Mouse (Mus musculus): ENCODE results near the gene Ccdc87. TPM values are rescaled to one million over a fixed set of nuclear protein-coding genes. Genes with fewer than 3 reads are reported as not detected.
A peak's percentile ranks its signal among the peaks of the same experiment; 100 is the strongest.
"Not testable (repeated sequence)": the region's sequence is repeated elsewhere in the genome, so short reads cannot be mapped to it uniquely, and the experiment has no call there.

Gene Ccdc87
- polyA plus RNA-seq, 1 experiment from 2014 or later: not detected

DNA sequence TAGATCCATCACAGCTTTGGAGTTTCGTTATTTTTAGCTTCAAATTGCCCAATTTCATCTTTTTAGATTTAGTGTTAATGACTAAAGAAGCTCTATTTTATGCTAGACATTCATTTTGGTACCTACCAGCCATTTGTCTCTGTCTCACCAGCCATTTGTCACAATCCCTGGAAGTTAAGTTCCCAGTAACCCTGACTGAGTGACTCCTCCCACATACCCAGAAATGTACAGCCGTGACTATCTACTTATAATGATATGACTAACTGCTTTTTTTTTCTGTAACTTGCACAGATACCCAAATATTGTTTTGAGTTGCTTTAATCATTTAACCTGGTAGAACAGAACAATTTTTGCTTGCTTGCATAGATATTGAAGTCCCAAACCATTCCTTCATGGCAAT is 6.7 kb downstream of the Ccdc87 start:
- Histone ChIP-seq H3K4me3 (no peak overlapping the region), H3K9me3 (no peaks in the 10 kb centered on the region), H3K27me3 (ENCODE audit: insufficient read depth, poor library complexity, severe bottlenecking) (peaks cover 22% of the 10 kb centered on the region), H3K27ac (no peak overlapping the region), H3K36me3 (no peaks in the 10 kb centered on the region), H3K4me1 (no peaks in the 10 kb centered on the region)
- DNase-seq (ENCODE audit: low spot score): no peak
- WGBS: 51% methylated on average over 2 of the region's 2 CpGs

DNA sequence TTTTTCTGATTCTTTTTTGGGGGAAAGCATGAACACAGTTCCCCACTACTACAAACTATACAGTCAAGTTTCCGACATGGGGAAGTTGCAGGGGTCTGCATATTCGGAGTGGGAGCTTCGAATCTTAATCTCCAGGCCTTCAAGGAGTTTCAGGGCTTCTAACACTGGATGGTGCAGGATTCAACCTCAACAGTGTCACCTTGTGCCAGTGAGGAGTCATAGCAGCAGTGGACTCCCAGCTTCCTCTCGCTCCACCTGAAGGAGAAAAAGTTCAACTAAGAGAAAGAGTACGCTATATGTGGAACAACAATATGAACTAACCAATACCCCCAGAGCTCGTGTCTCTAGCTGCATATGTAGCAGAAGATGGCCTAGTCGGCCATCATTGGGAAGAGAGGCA is 8.3 kb downstream of the Ccdc87 start:
- no peaks in the 10 kb centered on the region for H3K36me3 ChIP-seq
- H3K27ac ChIP-seq: no peak overlapping the region
- 26% methylated on average over 7 of the region's 7 CpGs for WGBS
- peaks cover 13% of the 10 kb centered on the region; the same call in 1 of the 2 replicates for H3K27me3 ChIP-seq (ENCODE audit: insufficient read depth, poor library complexity, severe bottlenecking)
- no peaks in the 10 kb centered on the region for H3K4me1 ChIP-seq
- no peaks in the 10 kb centered on the region for H3K9me3 ChIP-seq
- DNase-seq (ENCODE audit: low spot score): no peak
- H3K4me3 ChIP-seq: no peak overlapping the region

DNA sequence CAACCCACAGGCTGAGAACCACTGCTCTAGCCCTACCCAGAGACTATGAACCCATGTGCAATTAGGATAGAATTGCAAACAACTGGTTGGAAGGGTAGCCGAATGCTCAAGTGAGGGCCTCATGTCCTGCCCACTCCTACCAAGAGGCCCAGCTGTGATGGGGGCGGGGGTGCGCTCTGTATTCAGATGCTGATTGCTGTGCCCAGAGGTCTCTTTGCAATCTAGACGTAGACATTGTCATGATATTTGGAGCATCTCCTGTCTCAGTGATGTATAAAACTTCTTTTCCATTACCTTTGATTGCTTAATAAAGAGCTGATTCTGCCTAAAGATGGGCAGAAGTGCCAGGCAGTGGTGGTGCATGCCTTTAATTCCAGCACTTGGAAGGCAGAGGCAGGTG is 10.6 kb downstream of the Ccdc87 start:
- Histone ChIP-seq H3K4me1 (peaks cover 5% of the 10 kb centered on the region), H3K9me3 (no peaks in the 10 kb centered on the region), H3K4me3 (no peak overlapping the region), H3K27ac (no peak overlapping the region), H3K36me3 (no peaks in the 10 kb centered on the region), H3K27me3 (ENCODE audit: insufficient read depth, poor library complexity, severe bottlenecking) (peaks cover 12% of the 10 kb centered on the region; the same call in 1 of the 2 replicates)
- 49% methylated on average over 4 of the region's 4 CpGs for WGBS
- DNase-seq (ENCODE audit: low spot score): no peak

DNA sequence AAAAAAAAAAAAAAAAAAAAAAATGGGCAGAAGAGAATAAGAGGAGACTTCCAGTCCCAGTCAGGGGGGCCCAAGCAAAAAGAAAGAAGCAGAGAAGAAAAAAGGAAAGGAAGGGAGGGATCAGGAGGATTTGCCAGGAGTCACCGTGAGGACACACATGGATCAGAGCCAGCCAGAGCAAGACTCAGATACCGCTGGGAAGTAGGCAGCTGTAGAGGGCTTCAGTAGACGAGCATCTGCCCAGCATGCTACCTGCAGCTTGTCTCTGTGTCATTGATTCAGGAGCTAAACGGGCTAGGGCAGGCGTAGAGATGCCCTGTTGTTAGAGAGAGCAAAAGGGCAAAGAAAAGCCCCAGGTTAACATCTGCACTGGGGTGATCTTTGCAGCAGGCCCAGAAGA is 11.1 kb downstream of the Ccdc87 start:
- Histone ChIP-seq H3K27ac (no peak overlapping the region), H3K4me3 (no peak overlapping the region), H3K27me3 (ENCODE audit: insufficient read depth, poor library complexity, severe bottlenecking) (peaks cover 12% of the 10 kb centered on the region; the same call in 1 of the 2 replicates), H3K36me3 (no peaks in the 10 kb centered on the region), H3K4me1 (peaks cover 9% of the 10 kb centered on the region), H3K9me3 (no peaks in the 10 kb centered on the region)
- DNase-seq (ENCODE audit: low spot score): no peak
- WGBS: 41% methylated on average over 5 of the region's 5 CpGs

DNA sequence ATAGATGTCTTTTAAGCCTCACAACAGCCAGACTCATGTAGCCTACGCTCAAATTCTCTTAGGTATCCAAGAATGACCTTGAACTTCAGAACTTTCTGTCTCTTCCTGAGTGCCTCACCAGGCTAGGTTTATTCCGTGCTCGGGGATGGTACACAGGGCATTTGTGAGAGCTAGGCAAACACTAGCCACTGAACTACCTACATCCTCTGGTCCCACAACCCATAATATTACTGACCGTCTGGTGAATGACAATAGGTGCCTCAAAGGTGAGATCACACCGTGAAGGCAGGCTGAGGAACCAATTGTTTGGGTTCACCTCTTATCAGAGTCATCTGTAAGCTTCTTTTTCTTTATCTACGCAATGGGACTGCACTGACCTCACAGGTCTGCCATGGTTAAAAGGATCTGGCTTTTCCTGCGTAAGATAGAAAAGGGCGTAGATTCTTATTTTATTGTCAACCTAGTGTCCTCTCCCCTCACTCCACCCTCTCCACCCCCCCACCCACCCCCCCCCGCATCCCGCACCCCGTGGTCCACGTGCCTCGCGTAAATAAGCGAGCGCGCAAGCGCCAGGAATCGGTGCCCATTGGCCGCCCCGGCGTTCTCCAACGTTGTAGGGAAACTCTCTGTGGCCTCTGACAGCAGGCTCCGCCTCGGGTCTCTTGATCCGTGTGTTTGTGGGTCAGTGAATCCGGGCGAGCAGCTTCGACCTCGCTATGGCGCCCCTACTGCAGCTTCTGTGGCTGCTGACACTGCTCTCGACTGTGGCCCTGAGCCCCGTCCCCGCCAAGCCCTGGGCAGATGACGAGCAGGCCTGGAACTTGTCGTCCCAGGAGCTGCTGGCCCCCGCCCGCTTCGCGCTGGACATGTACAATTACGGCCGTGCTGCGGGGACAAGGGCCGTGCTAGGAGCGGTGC is 15.6 kb downstream of the Ccdc87 start, which contains the start of gene Ctsf:
Ctsf (plus strand) TSS at position 579 of the 918 bp plus-strand sequence.
- 3% methylated on average over 45 of the region's 45 CpGs for WGBS
- peaks cover 32% of the 10 kb centered on the region for H3K27me3 ChIP-seq (ENCODE audit: insufficient read depth, poor library complexity, severe bottlenecking)
- peak within 1 kb of the TSS; percentile 71 for H3K4me3 ChIP-seq
- H3K9me3 ChIP-seq: no peaks in the 10 kb centered on the region
- H3K27ac ChIP-seq: peak within 1 kb of the TSS; percentile 82
- H3K4me1 ChIP-seq: peaks cover 16% of the 10 kb centered on the region
- DNase-seq (ENCODE audit: low spot score): peak; percentile 90
- no peaks in the 10 kb centered on the region for H3K36me3 ChIP-seq

DNA sequence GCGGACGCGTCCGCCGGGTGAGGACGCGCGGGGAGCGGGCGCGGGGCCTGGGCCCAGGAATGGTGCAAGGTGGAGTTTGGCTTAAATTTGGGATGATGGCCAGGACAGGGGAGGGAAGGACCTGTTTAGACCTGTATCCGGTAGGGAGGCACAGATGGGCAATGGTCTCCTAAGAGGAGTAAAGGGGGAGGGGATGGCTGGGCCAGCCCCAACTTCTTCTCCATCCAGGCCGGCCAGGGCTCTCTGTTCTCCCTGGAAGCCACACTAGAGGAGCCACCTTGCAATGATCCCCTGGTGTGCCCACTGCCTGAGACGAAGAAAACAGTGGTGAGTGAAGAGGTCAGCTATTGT is 16.3 kb downstream of the Ccdc87 start:
- Histone ChIP-seq H3K36me3 (no peaks in the 10 kb centered on the region), H3K4me1 (peaks cover 16% of the 10 kb centered on the region), H3K27me3 (ENCODE audit: insufficient read depth, poor library complexity, severe bottlenecking) (peaks cover 30% of the 10 kb centered on the region), H3K4me3 (peak overlapping the region; percentile 71), H3K27ac (peak overlapping the region; percentile 82), H3K9me3 (no peaks in the 10 kb centered on the region)
- WGBS: 2% methylated on average over 14 of the region's 14 CpGs
- no peak for DNase-seq (ENCODE audit: low spot score)

DNA sequence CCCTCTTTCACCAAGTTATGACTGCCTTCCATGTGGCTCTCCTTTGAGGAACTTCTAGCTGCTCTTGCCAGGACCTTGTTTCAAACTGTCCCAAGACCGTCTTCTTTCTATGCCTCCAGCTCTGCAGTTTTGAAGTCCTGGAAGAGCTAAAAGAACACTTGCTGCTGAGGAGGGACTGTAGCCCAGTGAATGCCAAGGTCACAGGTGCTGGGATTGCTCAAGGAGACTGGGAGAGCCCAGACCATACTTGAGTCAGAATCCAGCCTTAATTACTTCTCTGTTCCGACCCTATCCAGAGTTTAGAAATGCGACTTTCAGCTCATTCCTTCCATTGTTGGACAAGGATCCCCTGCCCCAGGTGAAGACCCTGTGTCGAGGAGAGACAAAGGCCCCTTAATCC is 16.8 kb downstream of the Ccdc87 start:
- DNase-seq (ENCODE audit: low spot score): no peak
- 74% methylated on average over 4 of the region's 4 CpGs for WGBS
- Histone ChIP-seq H3K9me3 (no peaks in the 10 kb centered on the region), H3K4me1 (peaks cover 16% of the 10 kb centered on the region), H3K36me3 (no peaks in the 10 kb centered on the region; the same call in 1 of the 2 replicates), H3K27ac (no peak overlapping the region), H3K4me3 (peak overlapping the region; percentile 71), H3K27me3 (ENCODE audit: insufficient read depth, poor library complexity, severe bottlenecking) (peaks cover 24% of the 10 kb centered on the region)

DNA sequence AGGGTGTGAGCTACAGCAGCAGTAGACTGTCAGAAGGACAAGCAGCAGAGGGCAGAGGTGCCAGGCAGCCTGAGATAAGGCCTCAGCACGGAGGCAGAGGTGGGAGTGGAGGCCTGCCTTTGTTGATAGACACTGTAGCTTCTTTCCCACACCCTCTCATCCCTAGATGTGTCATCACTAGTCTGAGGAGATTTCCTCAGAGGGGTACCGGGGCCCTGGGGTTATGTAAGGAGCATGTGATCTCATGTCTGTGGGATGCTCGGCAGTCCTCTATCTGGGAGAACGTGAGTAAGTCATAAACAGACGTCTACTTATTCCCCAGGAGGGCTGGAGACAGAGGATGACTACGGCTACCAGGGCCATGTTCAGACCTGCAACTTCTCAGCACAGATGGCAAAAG is 19.9 kb downstream of the Ccdc87 start:
- peaks cover 27% of the 10 kb centered on the region for H3K27me3 ChIP-seq (ENCODE audit: insufficient read depth, poor library complexity, severe bottlenecking)
- H3K27ac ChIP-seq: no peak overlapping the region
- H3K4me1 ChIP-seq: peaks cover 16% of the 10 kb centered on the region
- H3K4me3 ChIP-seq: no peak overlapping the region
- H3K36me3 ChIP-seq: peaks cover 12% of the 10 kb centered on the region
- WGBS: 52% methylated on average over 6 of the region's 6 CpGs
- no peaks in the 10 kb centered on the region for H3K9me3 ChIP-seq
- peak; percentile 83 for DNase-seq (ENCODE audit: low spot score)

DNA sequence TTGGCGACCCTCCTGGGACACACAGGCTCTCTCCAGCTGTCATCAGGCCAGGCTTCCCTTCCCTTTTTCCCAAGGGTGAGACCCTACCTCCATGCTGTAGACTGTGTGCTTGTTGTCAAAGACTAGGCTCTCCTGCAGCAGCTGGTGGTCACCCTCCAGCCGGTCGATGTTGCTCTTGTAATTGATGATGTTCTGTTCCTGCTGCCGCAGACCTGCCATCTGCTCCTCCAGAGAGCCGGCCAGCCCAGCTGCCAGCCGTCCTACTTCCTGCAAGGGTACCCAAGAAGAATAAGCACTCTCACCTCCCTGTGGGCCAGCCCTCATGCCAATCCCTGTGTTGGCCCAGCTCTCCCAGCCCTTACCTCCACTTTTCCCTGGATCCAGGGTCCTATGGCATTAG is 23.9 kb downstream of the Ccdc87 start:
- no peak for DNase-seq (ENCODE audit: low spot score)
- Histone ChIP-seq H3K4me3 (no peak overlapping the region), H3K4me1 (peaks cover 10% of the 10 kb centered on the region; the same call in 1 of the 2 replicates), H3K36me3 (peaks cover 12% of the 10 kb centered on the region), H3K9me3 (no peaks in the 10 kb centered on the region), H3K27me3 (ENCODE audit: insufficient read depth, poor library complexity, severe bottlenecking) (peaks cover 38% of the 10 kb centered on the region), H3K27ac (no peak overlapping the region)
- 84% methylated on average over 6 of the region's 6 CpGs for WGBS

DNA sequence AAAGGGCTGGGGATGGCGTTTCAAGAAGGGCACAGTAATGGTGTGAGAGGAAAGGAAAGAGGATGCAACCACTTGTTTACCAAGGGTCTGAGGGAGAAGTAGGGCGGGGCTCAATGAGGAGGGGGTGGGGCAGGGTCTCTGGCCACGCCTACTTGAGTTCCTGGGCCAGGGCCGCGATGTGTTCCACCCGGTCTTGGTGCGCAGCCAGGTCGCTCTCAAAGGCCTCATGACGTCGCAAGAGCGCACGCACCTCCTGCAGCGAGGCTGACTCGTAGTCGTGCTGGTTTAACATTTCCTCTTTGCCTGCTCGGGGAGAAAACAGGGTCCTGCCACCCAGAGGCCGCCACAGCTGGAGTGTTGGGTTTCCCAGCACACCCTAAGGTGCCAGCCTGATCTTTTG is 26.0 kb downstream of the Ccdc87 start:
- peak overlapping the region; percentile 39 for H3K4me3 ChIP-seq
- peaks cover 46% of the 10 kb centered on the region for H3K27me3 ChIP-seq (ENCODE audit: insufficient read depth, poor library complexity, severe bottlenecking)
- H3K9me3 ChIP-seq: no peaks in the 10 kb centered on the region
- DNase-seq (ENCODE audit: low spot score): no peak
- WGBS: 4% methylated on average over 17 of the region's 17 CpGs
- peaks cover 12% of the 10 kb centered on the region for H3K36me3 ChIP-seq
- no peak overlapping the region for H3K27ac ChIP-seq
- H3K4me1 ChIP-seq: peaks cover 3% of the 10 kb centered on the region; the same call in 1 of the 2 replicates

DNA sequence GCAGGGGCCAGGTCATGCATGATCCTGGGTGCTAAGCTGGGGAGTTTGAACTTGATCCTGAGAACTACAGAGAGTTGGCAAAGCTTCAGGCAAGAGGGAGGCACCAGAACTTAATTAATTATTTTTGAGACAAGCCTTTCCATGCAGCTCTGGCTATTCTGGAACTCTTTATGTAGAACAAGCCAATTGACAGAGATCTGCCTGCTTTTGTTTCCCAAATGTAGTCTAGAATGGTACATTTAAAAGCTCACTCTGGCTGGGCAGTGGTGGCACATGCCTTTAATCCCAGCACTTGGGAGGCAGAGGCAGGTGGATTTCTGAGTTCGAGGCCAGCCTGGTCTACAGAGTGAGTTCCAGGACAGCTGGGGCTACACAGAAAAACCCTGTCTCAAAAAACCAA is 35.4 kb downstream of the Ccdc87 start:
- H3K27ac ChIP-seq: not testable (repeated sequence)

DNA sequence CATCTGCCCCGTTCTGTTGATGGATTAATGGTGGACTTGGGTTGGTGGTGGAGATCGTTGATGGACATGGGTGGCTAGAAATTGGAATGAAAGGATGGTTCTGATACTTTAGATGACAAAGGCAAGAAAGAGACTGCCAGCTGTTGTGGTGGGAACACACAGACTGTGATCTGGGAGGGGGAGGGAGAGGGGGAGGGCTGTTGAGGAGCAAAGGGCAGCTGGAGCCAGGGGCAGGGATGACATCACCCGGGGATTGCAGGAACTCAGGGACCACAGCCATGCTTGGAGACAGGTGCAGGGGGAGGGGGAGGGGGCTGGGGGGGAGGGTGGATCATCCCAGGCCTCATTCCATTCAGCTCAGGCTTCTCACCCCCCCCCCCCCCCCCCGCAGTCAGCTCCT is 37.1 kb downstream of the Ccdc87 start:
- no peaks in the 10 kb centered on the region for H3K9me3 ChIP-seq
- H3K4me1 ChIP-seq: peaks cover 27% of the 10 kb centered on the region
- 87% methylated on average over 2 of the region's 4 CpGs for WGBS

More for the DNA sequence above, 35.4 kb downstream of the Ccdc87 start:
- Histone ChIP-seq H3K4me1 (peaks cover 25% of the 10 kb centered on the region), H3K27me3 (ENCODE audit: insufficient read depth, poor library complexity, severe bottlenecking) (peaks cover 11% of the 10 kb centered on the region)
- H3K4me3 ChIP-seq; H3K36me3 ChIP-seq; H3K9me3 ChIP-seq; DNase-seq (ENCODE audit: low spot score): not testable (repeated sequence)
- 67% methylated on average over 1 of the region's 1 CpGs for WGBS

DNA sequence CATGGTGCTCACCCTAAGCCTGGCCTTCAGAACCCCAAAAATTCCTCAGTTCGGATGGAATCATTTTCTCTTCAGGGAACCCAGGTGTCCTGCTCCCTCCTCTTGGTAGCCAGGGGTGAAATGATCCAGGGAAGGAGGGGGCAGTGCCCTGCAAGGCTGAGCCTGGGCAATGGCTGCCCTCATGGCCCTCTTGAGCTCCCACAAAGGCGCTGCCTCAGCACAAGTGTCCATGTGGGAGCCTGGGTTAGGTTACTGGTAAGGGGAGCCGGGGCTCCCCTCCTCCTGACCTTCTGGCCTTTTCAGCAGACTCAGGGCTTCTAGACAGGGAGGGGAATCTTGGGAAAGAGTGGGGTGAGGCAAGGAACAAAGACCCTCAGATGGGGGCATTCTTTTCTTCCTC is 37.6 kb downstream of the Ccdc87 start:
- WGBS: 63% methylated on average over 3 of the region's 3 CpGs
- Histone ChIP-seq H3K36me3 (no peaks in the 10 kb centered on the region), H3K9me3 (no peaks in the 10 kb centered on the region), H3K27ac (no peak overlapping the region), H3K4me3 (no peak overlapping the region), H3K4me1 (peaks cover 30% of the 10 kb centered on the region), H3K27me3 (ENCODE audit: insufficient read depth, poor library complexity, severe bottlenecking) (peaks cover 8% of the 10 kb centered on the region; the same call in 1 of the 2 replicates)
- DNase-seq (ENCODE audit: low spot score): no peak

More for the DNA sequence above, 37.1 kb downstream of the Ccdc87 start:
- peaks cover 11% of the 10 kb centered on the region for H3K27me3 ChIP-seq (ENCODE audit: insufficient read depth, poor library complexity, severe bottlenecking)
- no peak overlapping the region for H3K27ac ChIP-seq
- DNase-seq (ENCODE audit: low spot score): no peak
- H3K4me3 ChIP-seq: no peak overlapping the region
- no peaks in the 10 kb centered on the region for H3K36me3 ChIP-seq
